Mouse (Mus musculus) cerebellum, adult 2 months (tissue): ENCODE data around the gene Fam71e2. TPM values are rescaled to one million over a fixed set of nuclear protein-coding genes. Genes with fewer than 3 reads are reported as not detected.
"Not testable (repeated sequence)": the region's sequence is repeated elsewhere in the genome, so short reads cannot be mapped to it uniquely, and the experiment has no call there.

ENCODE experiments used
- DNase-seq, 2 experiments: peaks; one replicate each; pipeline ENCODE4 v3.0.0; 2021
- H3K27ac ChIP-seq: fragments of 200-500 bp; 2 replicates; pipeline ENCODE4 v1.5.1; 2012; ENCODE audit warnings: low read length, control low read depth, inconsistent platforms; ENCODE audit not compliant: insufficient read depth
- H3K27me3 ChIP-seq: fragments of 200-500 bp; 2 replicates; pipeline ENCODE4 v1.6.1; 2012; ENCODE audit warnings: inconsistent platforms, mild to moderate bottlenecking, low read length, moderate library complexity; ENCODE audit not compliant: control insufficient read depth, insufficient read depth
- H3K4me1 ChIP-seq: fragments of 200-500 bp; 2 replicates; pipeline ENCODE4 v1.6.1; 2011; ENCODE audit warnings: low read length; ENCODE audit not compliant: control insufficient read depth, insufficient read depth
- H3K4me3 ChIP-seq: fragments of 200-500 bp; replicated peaks from 2 replicates; pipeline ENCODE3; 2011; ENCODE audit warnings: mild to moderate bottlenecking, low read depth, low read length, control low read depth; ENCODE audit not compliant: insufficient read depth
- CTCF ChIP-seq: fragments of 200-500 bp; IDR thresholded peaks from 2 replicates; pipeline ENCODE4 v1.5.1; 2011; ENCODE audit warnings: low read depth, mild to moderate bottlenecking, control low read depth, low read length, moderate library complexity, borderline replicate concordance; ENCODE audit not compliant: insufficient read depth
- POLR2A ChIP-seq: fragments of 200-500 bp; IDR thresholded peaks from 2 replicates; pipeline ENCODE4 v1.6.1; 2011; ENCODE audit warnings: low read length, control low read depth, borderline replicate concordance; ENCODE audit not compliant: insufficient read depth
- WGBS: fragments of 180-500 bp; shearing (Covaris S2); methylation state at CpG from one replicate; pipeline ENCODE4 v1.1.7; 2018; 5-methylcytosine and 5-hydroxymethylcytosine counted together
- polyA plus RNA-seq: library from polyadenylated mRNA; depleted of rRNA; stranded (reverse); fragments of >200 nt; gene quantifications from 2 replicates; pipeline ENCODE4 v1.2.3, GENCODE M21; 2012; rRNA removed

The Fam71e2 gene
- polyA plus RNA-seq, result not detected in 2 replicates

DNA sequence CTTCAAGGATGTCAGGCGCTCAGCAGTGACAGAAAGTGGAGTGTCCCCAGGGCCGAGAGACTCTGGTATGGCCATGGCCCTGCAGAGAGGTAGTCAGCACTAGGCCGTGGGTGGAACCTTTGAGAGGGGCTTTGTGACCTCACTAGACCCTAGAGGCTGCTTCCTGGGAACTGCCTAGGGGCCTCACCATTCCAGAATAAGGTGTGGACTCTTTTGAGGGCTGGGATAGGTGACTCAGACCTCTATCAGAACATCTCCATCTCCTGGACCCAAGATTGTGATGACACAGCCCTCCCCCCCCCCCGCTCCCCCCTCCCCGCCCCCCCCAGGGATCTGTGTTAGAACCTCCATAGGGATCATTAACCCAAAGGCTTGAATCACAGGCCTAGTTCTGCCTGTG, at the start of gene Fam71e2:
TSS of gene Fam71e2 (minus strand) at position 101 of the 400 bp plus-strand sequence.
- no peak within 1 kb of the TSS for H3K4me3 ChIP-seq
- no peaks in the 10 kb centered on the region; the same call in 1 of the 2 replicates for H3K27me3 ChIP-seq
- H3K27ac ChIP-seq, result no peak within 1 kb of the TSS
- WGBS, result 70% methylated on average over 5 of the region's 5 CpGs
- H3K4me1 ChIP-seq, result no peaks in the 10 kb centered on the region
- TF ChIP-seq CTCF, result no peak
- TF ChIP-seq POLR2A, result no peak
- no peak for DNase-seq

DNA sequence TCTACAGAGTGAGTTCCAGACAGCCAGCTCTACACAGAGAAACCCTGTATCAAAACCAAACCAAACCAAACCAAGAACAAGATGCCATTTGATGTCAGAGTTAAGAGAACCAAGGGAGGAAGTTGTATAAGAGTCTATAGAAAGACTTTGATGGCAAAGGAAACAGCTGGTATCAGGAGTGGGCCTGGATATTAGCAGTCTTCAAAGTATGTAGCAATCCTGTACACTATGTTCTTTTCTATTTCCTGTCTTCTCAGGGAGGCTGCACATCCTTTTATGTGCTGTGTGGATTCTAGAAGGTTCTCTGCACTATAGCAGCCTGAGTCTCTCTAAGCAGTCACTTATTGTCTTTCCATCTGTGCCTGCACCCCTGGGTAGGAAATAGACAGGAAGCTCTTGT, 45.5 kb upstream of the Fam71e2 start:
- no peak overlapping the region for H3K27ac ChIP-seq
- no peak for TF ChIP-seq POLR2A
- no peak for TF ChIP-seq CTCF
- no peak for DNase-seq
- no peak overlapping the region for H3K4me3 ChIP-seq
- H3K27me3 ChIP-seq, result no peaks in the 10 kb centered on the region
- no peaks in the 10 kb centered on the region for H3K4me1 ChIP-seq

DNA sequence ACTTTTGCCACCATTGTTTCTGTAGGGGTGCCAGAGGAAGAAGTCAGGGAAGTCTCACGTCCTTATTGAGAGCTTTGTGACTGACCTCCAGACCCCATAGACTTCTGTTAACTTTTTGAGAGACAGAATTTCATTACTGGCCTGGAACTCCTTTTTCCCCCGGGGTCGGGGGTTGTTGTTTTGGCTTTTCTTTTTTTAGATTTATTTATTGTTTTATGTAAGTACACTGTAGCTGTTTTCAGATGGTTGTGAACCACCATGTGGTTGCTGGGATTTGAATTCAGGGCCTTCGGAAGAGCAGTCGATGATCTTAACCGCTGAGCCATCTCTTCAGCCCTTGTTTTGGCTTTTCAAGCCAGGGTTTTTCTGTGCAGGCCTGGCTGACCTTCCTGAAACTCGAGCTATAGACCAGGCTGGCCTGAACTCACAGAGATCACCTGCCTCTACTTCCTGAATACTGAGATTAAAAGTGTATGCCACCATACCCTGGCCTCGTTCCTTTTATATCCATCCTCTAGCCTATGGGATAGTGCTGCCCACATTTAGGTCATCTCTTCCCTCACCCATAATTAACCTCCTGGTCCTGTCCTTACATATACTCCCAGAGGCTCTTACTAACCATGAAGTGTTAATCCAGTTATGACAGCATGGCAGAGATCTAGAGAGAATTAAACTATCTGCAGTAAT, 42.1 kb upstream of the Fam71e2 start:
- DNase-seq, result peak in 1 of 2 experiments; percentile 20
- peak overlapping the region; percentile 75 for H3K4me3 ChIP-seq
- TF ChIP-seq CTCF (no peak), POLR2A (no peak)
- peak overlapping the region; percentile 76 for H3K27ac ChIP-seq
- no peaks in the 10 kb centered on the region for H3K27me3 ChIP-seq
- WGBS, result 23% methylated on average over 8 of the region's 8 CpGs
- no peaks in the 10 kb centered on the region for H3K4me1 ChIP-seq

DNA sequence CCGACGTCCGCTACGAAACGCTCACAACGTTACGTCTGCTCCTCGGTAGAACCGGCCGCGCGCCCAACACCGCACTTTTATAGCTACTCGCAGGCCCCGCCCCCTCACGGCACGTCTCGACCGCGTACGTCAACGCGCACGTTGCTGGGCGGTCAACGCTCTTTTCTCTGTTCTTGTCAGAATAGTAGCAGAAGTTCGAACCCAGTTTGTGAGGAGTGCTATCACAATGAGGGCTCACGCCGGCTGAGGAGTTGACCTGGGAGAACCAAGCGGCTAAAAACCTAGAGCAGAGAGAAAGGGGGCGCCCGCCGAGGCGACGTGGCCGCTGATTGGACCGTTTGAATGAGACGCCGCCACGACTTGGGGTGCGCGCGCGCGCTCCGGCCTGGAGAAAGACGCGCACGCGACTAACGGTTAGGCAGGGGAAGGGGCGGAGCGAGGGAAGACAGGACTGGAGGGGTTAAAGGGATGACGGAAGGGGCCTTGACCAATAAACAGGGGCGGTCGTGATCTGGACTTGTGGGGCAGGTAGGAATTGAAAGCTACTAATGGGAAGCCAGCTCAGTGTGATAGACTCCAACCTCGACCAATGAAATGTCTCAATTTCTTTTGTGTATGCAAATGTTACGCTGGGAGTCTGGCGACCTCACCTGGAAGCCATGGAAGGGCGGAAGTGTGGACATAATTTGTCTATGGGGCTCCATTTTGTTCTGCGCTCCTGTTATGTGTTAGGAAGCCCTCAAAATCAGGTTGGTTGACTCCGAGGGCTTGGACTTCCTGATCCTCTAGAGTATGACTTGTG, 41.4 kb upstream of the Fam71e2 start, which contains the start of gene Ube2s:
TSS of gene Ube2s (minus strand) at position 288 of the 802 bp plus-strand sequence.
- Histone ChIP-seq H3K4me1 (no peaks in the 10 kb centered on the region), H3K4me3 (peak within 1 kb of the TSS; percentile 90), H3K27me3 (no peaks in the 10 kb centered on the region), H3K27ac (peak within 1 kb of the TSS; percentile 99)
- WGBS, result under 1% methylated on average over 62 of the region's 62 CpGs
- TF ChIP-seq POLR2A (peak; percentile 79), CTCF (no peak)
- peak; percentile 98 to 100 for DNase-seq

DNA sequence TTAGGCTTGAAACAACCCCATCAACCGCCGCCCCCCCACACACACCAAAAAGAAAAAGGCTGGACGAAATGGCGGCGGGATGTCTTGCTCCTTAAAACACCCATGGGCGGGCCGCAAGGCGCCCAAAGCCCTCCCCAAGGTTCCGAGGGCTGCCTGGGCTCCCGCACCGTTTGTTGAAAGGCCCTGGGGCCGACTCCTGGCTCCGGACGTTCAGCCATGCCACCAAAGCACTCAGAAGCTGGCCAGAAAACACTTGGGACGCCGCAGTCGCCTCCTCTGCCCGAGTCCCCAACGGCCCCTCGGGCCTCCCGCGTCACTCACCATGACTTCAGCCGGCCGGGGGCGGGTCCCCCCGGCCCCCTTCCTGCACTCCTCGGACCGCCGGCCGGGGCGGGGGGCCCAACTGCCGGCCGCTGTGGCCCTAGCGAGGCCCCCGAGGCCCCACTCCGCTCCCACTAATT, 40.8 kb upstream of the Fam71e2 start:
- DNase-seq, result no peak
- no peak for TF ChIP-seq POLR2A
- TF ChIP-seq CTCF, result no peak
- H3K4me3 ChIP-seq, result peak overlapping the region; percentile 90
- no peaks in the 10 kb centered on the region for H3K27me3 ChIP-seq
- 1% methylated on average over 28 of the region's 36 CpGs for WGBS
- peak overlapping the region; percentile 37; the same call in 1 of the 2 replicates for H3K27ac ChIP-seq
- H3K4me1 ChIP-seq, result no peaks in the 10 kb centered on the region

DNA sequence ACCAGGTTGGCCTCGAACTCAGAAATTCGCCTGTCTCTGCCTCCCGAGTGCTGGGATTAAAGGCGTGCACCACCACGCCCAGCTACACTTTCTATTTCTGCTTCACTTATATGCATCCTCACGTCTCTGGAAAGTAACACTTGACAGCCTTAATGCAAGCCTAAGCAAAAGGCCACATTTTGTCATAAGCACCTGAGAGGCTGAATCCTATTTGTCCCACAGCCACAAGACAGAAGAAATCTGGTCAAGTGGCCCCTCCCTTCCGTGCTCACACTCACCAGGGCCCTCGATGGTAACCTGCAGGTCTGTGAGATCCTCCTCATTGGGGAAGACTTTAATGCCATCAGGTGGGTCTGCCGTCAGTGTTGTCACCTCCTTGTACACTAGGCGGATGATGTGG, 40.0 kb upstream of the Fam71e2 start:
- H3K27ac ChIP-seq, H3K4me1 ChIP-seq, H3K27me3 ChIP-seq: not testable (repeated sequence)
- peak in 1 of 2 experiments; percentile 20 for DNase-seq
- H3K4me3 ChIP-seq, result peak overlapping the region; percentile 81
- 26% methylated on average over 10 of the region's 10 CpGs for WGBS

DNA sequence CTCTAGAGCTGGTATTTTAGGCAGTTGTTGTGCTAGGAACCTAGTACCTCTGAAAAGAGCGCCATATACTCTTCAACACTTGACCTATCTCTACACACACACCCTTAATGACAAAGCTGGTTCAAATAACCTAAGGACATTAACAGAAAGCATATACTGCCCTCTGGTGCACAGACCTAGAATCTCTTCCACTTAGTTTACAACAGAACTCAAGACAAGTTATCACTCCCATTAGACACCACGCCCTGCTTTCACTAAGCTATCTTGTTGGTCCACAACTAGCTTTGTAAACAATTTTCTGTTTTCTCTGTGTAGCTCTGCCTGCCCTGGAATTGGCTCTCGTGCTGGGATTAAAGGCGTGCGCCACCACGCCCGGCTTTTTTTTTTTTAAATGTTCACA, 35.6 kb upstream of the Fam71e2 start:
- peak in 1 of 2 experiments; percentile 40 for DNase-seq
- Histone ChIP-seq H3K27me3 (no peaks in the 10 kb centered on the region), H3K27ac (no peak overlapping the region), H3K4me1 (no peaks in the 10 kb centered on the region), H3K4me3 (no peak overlapping the region)
- TF ChIP-seq CTCF, result 0 out of 2 replicates have a peak, but pooled peaks have one; percentile 11
- TF ChIP-seq POLR2A, result no peak
- WGBS, result 86% methylated on average over 7 of the region's 7 CpGs

DNA sequence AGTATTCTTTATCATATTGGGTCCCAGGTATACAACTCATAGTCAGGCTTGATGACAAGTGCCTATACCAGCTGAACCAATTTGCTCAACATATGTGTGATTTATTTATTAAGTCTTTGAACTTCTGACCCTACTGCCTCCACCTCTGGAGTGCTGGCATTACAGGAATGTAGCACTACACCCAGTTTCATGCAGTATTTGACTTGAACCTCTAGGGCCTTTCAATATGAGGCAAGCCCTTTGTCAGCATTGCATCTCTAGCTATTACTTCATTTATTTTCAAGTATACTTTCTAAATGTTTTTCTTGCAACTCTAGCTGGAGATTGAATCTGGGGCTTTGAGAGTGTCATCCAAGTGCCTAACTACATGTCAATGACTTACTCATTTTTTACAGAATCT, 31.1 kb upstream of the Fam71e2 start:
- H3K27ac ChIP-seq, result no peak overlapping the region
- no peak for TF ChIP-seq POLR2A
- no peak for TF ChIP-seq CTCF
- no peaks in the 10 kb centered on the region for H3K4me1 ChIP-seq
- DNase-seq, result no peak
- H3K27me3 ChIP-seq, result no peaks in the 10 kb centered on the region
- H3K4me3 ChIP-seq, result no peak overlapping the region
